Mouse (Mus musculus) stomach, postnatal 0 days (tissue): Measurements from ENCODE around the gene Atp13a1.

ENCODE experiments used
- CTCF ChIP-seq: IDR thresholded peaks from 2 replicates; pipeline ENCODE4 v1.5.1; 2016; ENCODE audit warnings: antibody characterized with exemption, low read depth, mild to moderate bottlenecking, moderate library complexity
- EP300 ChIP-seq: optimal IDR thresholded peaks from 2 replicates; pipeline ENCODE3; 2016; ENCODE audit warnings: antibody characterized with exemption

GRCm38 (mm10) chr8:69801796-69802195 is 10.8 kb downstream of the Atp13a1 start:
- TF ChIP-seq CTCF (no peak), EP300 (no peak)
